Mouse (Mus musculus) adrenal gland, postnatal 10 days (tissue): Measurements from ENCODE around the gene Gprc5a. TPM values are rescaled to one million over a fixed set of nuclear protein-coding genes. Genes with fewer than 3 reads are reported as not detected.

Experiments used
- DNase-seq: peaks from one replicate; pipeline ENCODE4 v3.0.0; 2021; ENCODE audit warnings: mixed read lengths
- long read RNA-seq, 2 experiments: library from polyadenylated mRNA; stranded (forward); transcript quantifications; one replicate each; pipeline ENCODE4 v2.0.0; 2021
- total RNA-seq, 2 experiments: library from RNA; stranded (reverse); gene quantifications; 2 replicates each; pipeline ENCODE4 v1.2.3; 2021

Gene Gprc5a
- 1 to 10 TPM; 1.1 to 2.1 TPM for total RNA-seq
- long read RNA-seq, experiment 1, partial matches to known transcripts, result 1 of 1 reads
- long read RNA-seq, experiment 1, other reads (novel, unspliced or antisense), result 0 of 1 reads
- long read RNA-seq, experiment 2, result 0 reads

GRCm38 (mm10) chr6:135065236-135065957 is at the start of gene Gprc5a:
Gprc5a (plus strand) TSS chr6:135065651.
- DNase-seq, result peak; percentile 53

DNA sequence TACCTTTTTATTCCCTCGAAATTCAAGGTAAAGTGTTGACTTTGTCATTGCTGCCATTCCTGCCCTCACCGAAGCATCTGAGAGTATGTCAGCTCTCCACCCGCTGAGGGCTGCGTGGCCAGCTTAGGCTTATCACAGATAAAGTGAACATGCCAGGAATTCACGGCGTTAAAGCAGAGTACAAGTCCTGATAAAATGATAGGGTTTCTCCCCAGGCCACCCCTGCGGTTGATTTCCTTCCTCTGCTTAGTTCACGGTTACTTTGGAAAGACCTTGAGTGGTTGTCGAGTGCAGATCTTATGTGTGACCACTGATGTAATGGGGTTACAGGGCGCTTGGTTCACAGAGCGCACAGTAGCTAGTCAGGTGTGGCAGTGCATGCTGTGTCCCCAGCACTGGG is 48.2 kb upstream of the Gprc5a start:
- no peak for DNase-seq

- no peak for DNase-seq
Observed at GRCm38 (mm10) chr6:135019564-135019963, 45.9 kb upstream of the Gprc5a start.

GRCm38 (mm10) chr6:135021633-135022032 is 43.8 kb upstream of the Gprc5a start:
- DNase-seq, result no peak

DNA sequence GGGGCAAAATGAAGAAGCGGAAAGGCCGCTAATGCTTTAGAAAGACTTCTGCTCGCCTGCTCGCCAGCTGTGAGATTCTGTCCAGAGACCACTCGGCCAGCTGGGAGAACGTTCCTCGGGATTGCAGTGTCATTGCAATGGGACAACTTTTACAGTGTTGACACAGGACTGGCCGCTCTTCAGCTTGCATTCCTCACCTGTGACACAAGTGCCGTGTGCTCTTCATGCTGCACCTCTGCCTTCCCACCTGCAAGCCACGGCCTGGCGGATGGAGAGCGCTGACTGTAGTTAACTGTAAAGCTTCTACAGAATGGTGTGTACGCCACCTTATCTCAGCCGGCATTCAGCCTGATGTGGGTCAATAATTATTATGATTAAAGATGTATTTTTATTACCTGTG is 42.1 kb upstream of the Gprc5a start:
- DNase-seq, result no peak

GRCm38 (mm10) chr6:135024781-135025420 is 40.5 kb upstream of the Gprc5a start:
- DNase-seq, result no peak

- no peak for DNase-seq
Observed at GRCm38 (mm10) chr6:135026232-135026631, 39.2 kb upstream of the Gprc5a start.

GRCm38 (mm10) chr6:135026755-135027154 is 38.7 kb upstream of the Gprc5a start:
- DNase-seq, result peak; percentile 46

GRCm38 (mm10) chr6:135029246-135029645 is 36.2 kb upstream of the Gprc5a start:
- no peak for DNase-seq

- DNase-seq, result no peak
Observed at GRCm38 (mm10) chr6:135038674-135039073, 26.8 kb upstream of the Gprc5a start.

GRCm38 (mm10) chr6:135040275-135040871 is 25.1 kb upstream of the Gprc5a start:
- DNase-seq, result no peak

GRCm38 (mm10) chr6:135041930-135042329 is 23.5 kb upstream of the Gprc5a start:
- DNase-seq, result no peak

GRCm38 (mm10) chr6:135047276-135047675 is 18.2 kb upstream of the Gprc5a start:
- no peak for DNase-seq

DNA sequence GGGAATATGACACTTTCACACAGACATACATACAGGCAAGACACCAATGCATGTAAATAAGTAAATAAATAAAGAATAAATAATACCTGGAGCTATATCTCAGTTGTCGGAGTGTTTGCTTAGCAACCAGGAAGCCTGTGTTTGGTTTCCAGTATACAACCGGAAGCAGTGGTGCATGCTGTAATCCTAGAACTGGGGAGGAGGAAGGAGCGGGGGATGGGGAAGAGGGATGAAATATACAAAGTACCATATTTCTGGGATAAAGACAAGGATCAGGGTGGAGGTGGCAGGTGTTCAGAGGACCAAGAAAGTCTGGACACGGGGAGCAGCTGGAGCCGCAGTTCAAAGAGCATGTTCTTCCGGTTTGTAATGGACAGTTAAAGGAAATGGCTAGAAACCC is 16.9 kb upstream of the Gprc5a start:
- DNase-seq, result no peak

GRCm38 (mm10) chr6:135048956-135049355 is 16.5 kb upstream of the Gprc5a start:
- DNase-seq, result peak; percentile 13

DNA sequence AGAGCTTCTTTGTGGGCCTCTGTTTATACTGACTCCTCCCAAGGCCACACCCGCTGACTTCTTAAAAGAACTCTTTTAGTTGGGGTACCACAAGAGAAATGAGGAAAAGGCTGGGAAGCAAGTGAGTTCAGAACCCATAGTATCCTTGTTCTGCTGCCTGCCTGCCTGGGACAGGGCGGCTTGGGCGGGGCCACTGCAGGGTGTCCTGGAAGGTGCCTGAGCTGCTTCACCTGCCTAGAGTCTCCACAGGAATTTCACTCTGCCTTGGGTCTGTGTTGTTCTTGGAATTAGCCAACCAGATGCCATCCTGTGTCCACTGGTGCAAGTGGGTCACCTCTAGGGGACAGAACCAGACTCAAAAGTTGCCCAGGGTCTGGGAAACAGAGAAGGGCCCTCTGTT is 11.7 kb upstream of the Gprc5a start:
- no peak for DNase-seq

DNA sequence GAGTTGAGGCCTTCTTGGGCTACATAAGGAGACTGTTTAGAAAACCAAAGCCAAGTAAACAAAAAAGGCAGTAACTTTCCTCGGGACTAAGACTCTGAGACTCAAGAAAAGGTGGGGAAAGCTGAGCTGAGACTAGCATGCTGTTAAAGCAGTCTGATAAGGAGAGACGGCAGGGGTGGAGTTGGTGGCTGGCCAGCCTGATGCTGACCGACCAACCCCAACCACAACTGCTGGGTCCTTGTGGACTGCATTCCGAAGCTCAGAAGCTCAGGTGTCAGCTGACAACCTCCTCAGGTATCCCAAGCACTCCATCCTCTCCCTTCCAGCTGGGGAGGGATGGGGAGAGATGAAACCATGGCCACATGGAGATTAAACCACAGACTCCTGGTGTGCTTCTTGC is 9.6 kb upstream of the Gprc5a start:
- DNase-seq, result no peak

GRCm38 (mm10) chr6:135060728-135061127 is 4.7 kb upstream of the Gprc5a start:
- no peak for DNase-seq

- no peak for DNase-seq
Observed at GRCm38 (mm10) chr6:135064621-135065020, 830 bp upstream of the Gprc5a start.

- no peak for DNase-seq
Observed at GRCm38 (mm10) chr6:135066795-135067445, 1.5 kb downstream of the Gprc5a start.

DNA sequence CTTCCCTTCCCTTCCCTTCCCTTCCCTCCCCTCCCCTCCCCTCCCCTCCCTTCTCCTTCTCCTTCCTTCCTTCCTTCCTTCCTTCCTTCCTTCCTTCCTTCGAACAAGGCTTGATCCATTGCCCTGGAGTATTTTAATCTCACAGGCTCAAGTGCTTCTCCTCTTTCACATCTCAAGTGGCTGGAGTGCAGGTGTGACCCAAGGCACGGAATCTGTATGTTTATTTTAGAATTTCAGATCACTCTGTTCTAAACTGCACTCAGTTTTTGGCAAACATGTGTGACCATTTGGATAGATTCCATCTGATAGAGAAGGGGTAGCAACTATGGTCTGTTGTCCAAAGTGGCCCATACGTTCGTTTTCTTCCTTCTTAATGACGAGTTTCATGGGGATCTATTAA is 2.8 kb downstream of the Gprc5a start:
- no peak for DNase-seq

DNA sequence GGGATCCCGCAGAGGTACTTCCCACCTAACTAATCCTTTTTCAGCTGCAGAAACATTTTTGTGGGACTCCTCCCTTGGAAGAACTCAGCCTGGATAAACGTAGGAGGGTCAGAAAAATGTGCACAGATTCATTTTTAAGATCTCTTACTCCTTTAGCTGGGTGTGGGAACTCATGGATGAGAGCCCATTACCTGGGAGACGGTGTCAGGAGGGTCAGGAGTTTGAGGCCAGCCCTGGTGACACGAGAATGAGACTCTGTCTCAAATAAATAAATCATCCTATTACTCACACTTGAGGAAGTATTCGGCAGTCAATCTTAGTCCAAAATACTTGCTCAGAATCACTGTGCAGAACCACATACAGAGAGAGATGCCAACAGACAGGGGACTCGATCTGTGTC is 4.4 kb downstream of the Gprc5a start:
- no peak for DNase-seq

GRCm38 (mm10) chr6:135070347-135070746 is 4.9 kb downstream of the Gprc5a start:
- DNase-seq, result no peak
